Mouse (Mus musculus): Measurements from ENCODE around the gene Poglut1. TPM values are rescaled to one million over a fixed set of nuclear protein-coding genes. Genes with fewer than 3 reads are reported as not detected.

Poglut1 gene
- total RNA-seq, 4 experiments from 2014 or later: 34.4 to 46.4 (median 42.1) TPM

Other genes with a start within 250 kb of the Poglut1 start
- gene Maats1, start 208.1 kb downstream of the Poglut1 start, total RNA-seq (2022): 1 to 10 TPM in 1 of 4 experiments, under 1 TPM in 3; 0.38 to 1.0 (median 0.46) TPM
- 100 to 1,000 TPM; 171 to 378 (median 215) TPM for gene Cox17, start 203.3 kb downstream of the Poglut1 start, total RNA-seq (2022)
- under 1 TPM in 1 of 4 experiments, not detected in 3; 0.97 TPM for gene Gm21987, start 203.2 kb downstream of the Poglut1 start, total RNA-seq (2022)
- 1 to 10 TPM in 2 of 4 experiments, under 1 TPM in 2; 0.66 to 2.5 (median 0.94) TPM for gene Popdc2, start 188.0 kb downstream of the Poglut1 start, total RNA-seq (2022)
- 10 to 100 TPM; 12.0 to 56.7 (median 30.9) TPM for gene Pla1a, start 117.1 kb downstream of the Poglut1 start, total RNA-seq (2022)
- gene Adprh, start 97.6 kb downstream of the Poglut1 start, total RNA-seq (2022): 10 to 100 TPM; 49.8 to 51.5 (median 50.1) TPM
- gene Cd80, start 94.7 kb downstream of the Poglut1 start, total RNA-seq (2022): under 1 TPM; 0.41 to 0.83 (median 0.65) TPM
- 10 to 100 TPM; 41.2 to 46.5 (median 44.5) TPM for gene Timmdc1, start 27.6 kb downstream of the Poglut1 start, total RNA-seq (2022)
- 100 to 1,000 TPM in 2 of 4 experiments, 10 to 100 TPM in 2; 79.2 to 118 (median 92.6) TPM for gene Tmem39a, start 8.4 kb upstream of the Poglut1 start, total RNA-seq (2022)
- gene Arhgap31, start 163.0 kb upstream of the Poglut1 start, total RNA-seq (2022): 10 to 100 TPM; 16.6 to 30.8 (median 26.7) TPM
- gene B4galt4, start 192.0 kb upstream of the Poglut1 start, total RNA-seq (2022): 10 to 100 TPM in 3 of 4 experiments, 1 to 10 TPM in 1; 8.8 to 15.1 (median 12.5) TPM

Data from adrenal gland, adult 8-10 months (tissue).